Mouse (Mus musculus) adrenal gland, adult 18-20 months (tissue): ENCODE data around the gene Gm4216. TPM values are rescaled to one million over a fixed set of nuclear protein-coding genes. Genes with fewer than 3 reads are reported as not detected.
"Not testable (repeated sequence)": the region's sequence is repeated elsewhere in the genome, so short reads cannot be mapped to it uniquely, and the experiment has no call there.

Experiments
- DNase-seq, 2 experiments: peaks; one replicate each; pipeline ENCODE4 v3.0.0; 2021 to 2022; ENCODE audit warnings: low spot score in 2 of 2
- long read RNA-seq, 2 experiments: library from polyadenylated mRNA; stranded (forward); transcript quantifications; one replicate each; pipeline ENCODE4 v2.0.0; 2021
- total RNA-seq, 2 experiments: library from RNA; stranded (reverse); gene quantifications; 1 replicate in 1 of 2; 2 replicates in 1 of 2; pipeline ENCODE4 v1.2.3; 2021

Gene Gm4216
- not detected for total RNA-seq
- long read RNA-seq, experiment 1: 0 reads
- long read RNA-seq, experiment 2: 0 reads

- not testable (repeated sequence) for DNase-seq
Measured at GRCm38 (mm10) chr7:23019823-23020222, at the start of gene Gm4216. Gene Gm4216, minus strand, starts transcription at chr7:23019923.

GRCm38 (mm10) chr7:23067356-23067755, 47.6 kb upstream of the Gm4216 start, which contains the start of gene Gm8720:
Gene Gm8720, minus strand, starts transcription at chr7:23067456.
- not testable (repeated sequence) for DNase-seq

- not testable (repeated sequence) for DNase-seq
Measured at GRCm38 (mm10) chr7:23055240-23055639, 35.5 kb upstream of the Gm4216 start, which contains the start of gene Vmn1r163. Gene Vmn1r163, plus strand, starts transcription at chr7:23055540.

GRCm38 (mm10) chr7:22984573-22984972, 35.1 kb downstream of the Gm4216 start, which contains the start of gene Gm4214:
Gene Gm4214, minus strand, starts transcription at chr7:22984673.
- not testable (repeated sequence) for DNase-seq

Other genes with a start within 250 kb of the Gm4216 start
- not detected for gene Vmn1r158, start 229.1 kb downstream of the Gm4216 start, total RNA-seq
- gene Vmn1r159, start 176.3 kb downstream of the Gm4216 start, total RNA-seq: not detected
- gene Vmn1r160, start 148.7 kb downstream of the Gm4216 start, total RNA-seq: not detected
- not detected for gene Gm4214, start 35.2 kb downstream of the Gm4216 start, total RNA-seq
- not detected for gene Vmn1r163, start 35.6 kb upstream of the Gm4216 start, total RNA-seq
- gene Gm8720, start 47.5 kb upstream of the Gm4216 start, total RNA-seq: not detected
- gene Gm10662, start 124.6 kb upstream of the Gm4216 start, total RNA-seq: not detected
- not detected for gene Vmn1r165, start 197.4 kb upstream of the Gm4216 start, total RNA-seq
- not detected for gene Vmn1r166, start 231.8 kb upstream of the Gm4216 start, total RNA-seq